Mouse (Mus musculus) stomach, embryonic 14.5 days (tissue): ENCODE measurements around the gene Dcaf17. TPM values are rescaled to one million over a fixed set of nuclear protein-coding genes. Genes with fewer than 3 reads are reported as not detected.

Source experiments
- ATAC-seq: fragments of 200-750 bp; cut with Nextera tagmentation; 2 replicates; pipeline ENCODE4 v1.8.0; 2017; ENCODE audit warnings: low read depth, moderate TSS enrichment; ENCODE audit not compliant: insufficient number of reproducible peaks, insufficient read depth, low FRiP score
- H3K27ac ChIP-seq: fragments of 300-500 bp; sonication (generic); 2 replicates; pipeline ENCODE4 v1.5.1; 2014; ENCODE audit warnings: mild to moderate bottlenecking, low read length, moderate library complexity, mixed read lengths
- H3K27me3 ChIP-seq: fragments of 300-500 bp; sonication (generic); 2 replicates; pipeline ENCODE4 v1.6.1; 2014; ENCODE audit warnings: low read length, control low read depth, mixed read lengths; ENCODE audit not compliant: control insufficient read depth, insufficient read depth
- H3K36me3 ChIP-seq: fragments of 300-500 bp; sonication (generic); 2 replicates; pipeline ENCODE4 v1.6.1; 2014; ENCODE audit warnings: mild to moderate bottlenecking, control low read depth, low read length, moderate library complexity, mixed read lengths; ENCODE audit not compliant: control insufficient read depth, insufficient read depth
- H3K4me1 ChIP-seq: fragments of 300-500 bp; sonication (generic); 2 replicates; pipeline ENCODE4 v1.6.1; 2014; ENCODE audit warnings: low read length, control low read depth, mixed read lengths; ENCODE audit not compliant: control insufficient read depth, insufficient read depth
- H3K4me2 ChIP-seq: fragments of 300-500 bp; sonication (generic); replicated peaks from 2 replicates; pipeline ENCODE4 v1.6.1; 2014; ENCODE audit warnings: low read depth, low read length, control low read depth
- H3K4me3 ChIP-seq: fragments of 300-500 bp; sonication (generic); 2 replicates; pipeline ENCODE4 v1.5.1; 2014; ENCODE audit warnings: low read depth, low read length, control low read depth
- H3K9ac ChIP-seq: fragments of 300-500 bp; sonication (generic); replicated peaks from 2 replicates; pipeline ENCODE4 v1.6.1; 2014; ENCODE audit warnings: low read depth, mild to moderate bottlenecking, control low read depth, low read length, moderate library complexity, mixed read lengths
- H3K9me3 ChIP-seq: fragments of 300-500 bp; sonication (generic); 2 replicates; pipeline ENCODE4 v1.6.1; 2016; ENCODE audit warnings: low read depth, low read length, control low read depth; ENCODE audit not compliant: control insufficient read depth
- WGBS: fragments of 180-500 bp; shearing (Covaris S2); extraction: QIAGEN DNeasy Blood & Tissue Kit; methylation state at CpG from one replicate; pipeline ENCODE4 v1.1.7; 2014; 5-methylcytosine and 5-hydroxymethylcytosine counted together
- polyA plus RNA-seq: library from polyadenylated mRNA; unstranded; fragments of >200 nt; fragmentation: Nextera tagmentation; extraction: Ambion mirVana; gene quantifications from 2 replicates; pipeline ENCODE4 v1.2.1, GENCODE M21; 2014

The Dcaf17 gene
- polyA plus RNA-seq, 1 experiment from 2014 or later: 40.8 TPM

DNA sequence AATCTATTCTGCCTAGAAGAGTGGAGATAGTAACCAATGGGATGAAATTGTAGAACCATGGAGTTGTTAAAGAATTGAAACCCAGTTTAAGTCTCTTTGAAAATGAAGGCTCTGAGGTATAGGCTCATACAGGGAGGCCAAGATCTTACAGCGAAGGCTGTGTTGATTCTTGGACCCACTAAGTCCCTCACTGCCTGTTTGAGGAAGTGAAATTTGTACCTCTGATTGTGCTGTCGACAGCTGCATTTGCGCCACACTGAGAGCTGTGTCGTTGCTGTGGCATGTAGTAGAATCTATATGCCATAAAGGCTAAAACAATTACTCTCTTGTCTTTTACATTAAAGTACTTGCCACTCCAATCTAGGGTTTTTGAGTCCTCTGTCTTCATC, 48.2 kb downstream of the Dcaf17 start:
- Histone ChIP-seq H3K4me3 (no peak overlapping the region), H3K4me2 (no peak overlapping the region), H3K9me3 (no peaks in the 10 kb centered on the region), H3K4me1 (no peaks in the 10 kb centered on the region), H3K27me3 (no peaks in the 10 kb centered on the region), H3K27ac (no peak overlapping the region), H3K9ac (no peak overlapping the region), H3K36me3 (no peaks in the 10 kb centered on the region)
- ATAC-seq: no peak
- 86% methylated on average over 4 of the region's 4 CpGs for WGBS

DNA sequence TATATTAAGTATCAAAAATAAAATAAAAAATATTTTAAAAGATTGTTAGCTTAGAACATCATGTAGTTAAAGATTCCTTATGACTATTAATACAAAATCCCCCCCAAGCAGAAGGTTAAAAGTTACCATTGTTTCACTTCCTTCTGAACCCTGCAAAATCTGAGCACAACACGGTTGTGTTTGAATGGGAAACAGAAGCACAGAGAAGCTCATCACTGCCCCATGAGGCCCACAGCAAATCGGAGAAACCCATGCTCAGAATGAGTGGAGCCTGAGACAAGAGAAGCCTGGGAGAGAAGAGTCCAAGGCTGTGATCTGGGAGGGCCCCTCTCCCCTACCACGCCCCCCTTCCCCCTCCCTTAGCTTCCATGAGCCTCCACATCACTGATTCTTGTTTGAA, 49.6 kb downstream of the Dcaf17 start:
- no peak overlapping the region for H3K4me3 ChIP-seq
- H3K27me3 ChIP-seq: no peaks in the 10 kb centered on the region
- no peak overlapping the region for H3K4me2 ChIP-seq
- H3K9ac ChIP-seq: no peak overlapping the region
- H3K4me1 ChIP-seq: no peaks in the 10 kb centered on the region
- no peak overlapping the region for H3K27ac ChIP-seq
- H3K36me3 ChIP-seq: no peaks in the 10 kb centered on the region
- ATAC-seq: no peak
- H3K9me3 ChIP-seq: no peaks in the 10 kb centered on the region
- WGBS: 73% methylated on average over 3 of the region's 3 CpGs

DNA sequence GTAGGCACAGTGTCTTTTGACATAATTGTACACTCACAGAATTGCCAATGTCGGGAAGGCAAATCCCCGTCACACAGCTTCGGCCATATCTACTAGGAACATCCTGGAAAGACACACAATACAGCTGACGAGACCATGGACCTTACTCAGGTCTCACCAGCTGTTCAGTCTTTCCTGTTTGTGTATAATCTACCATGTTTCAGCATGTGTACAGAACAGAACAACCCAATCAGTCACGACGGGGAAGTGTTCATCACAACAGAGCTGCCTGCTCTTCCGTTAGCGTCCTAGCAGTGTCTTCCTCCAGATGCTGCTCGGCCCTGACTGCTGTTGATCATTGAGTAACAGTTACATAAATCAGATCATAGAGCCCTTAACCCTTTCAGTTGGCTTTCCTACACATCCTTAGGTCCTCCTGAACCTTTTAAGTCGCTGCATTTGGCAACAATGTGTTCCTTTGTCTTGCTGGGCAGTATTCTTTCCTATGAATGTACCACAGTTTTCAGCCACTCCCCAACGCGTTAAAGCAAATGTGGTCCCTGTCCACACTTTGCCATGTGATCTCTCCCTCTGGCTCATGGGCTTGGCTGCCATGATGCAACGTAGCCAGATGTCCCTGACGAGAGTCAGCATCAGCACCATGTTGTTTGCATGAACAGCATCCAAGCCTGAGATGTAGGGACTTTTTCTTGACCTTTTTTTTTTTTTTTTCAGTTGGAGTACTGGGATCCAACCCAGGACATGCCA, 50.5 kb downstream of the Dcaf17 start:
- ATAC-seq: no peak
- 65% methylated on average over 14 of the region's 14 CpGs for WGBS
- Histone ChIP-seq H3K27ac (no peak overlapping the region), H3K4me1 (no peaks in the 10 kb centered on the region), H3K9ac (no peak overlapping the region), H3K4me3 (no peak overlapping the region), H3K4me2 (no peak overlapping the region), H3K9me3 (no peaks in the 10 kb centered on the region), H3K27me3 (no peaks in the 10 kb centered on the region), H3K36me3 (no peaks in the 10 kb centered on the region)

DNA sequence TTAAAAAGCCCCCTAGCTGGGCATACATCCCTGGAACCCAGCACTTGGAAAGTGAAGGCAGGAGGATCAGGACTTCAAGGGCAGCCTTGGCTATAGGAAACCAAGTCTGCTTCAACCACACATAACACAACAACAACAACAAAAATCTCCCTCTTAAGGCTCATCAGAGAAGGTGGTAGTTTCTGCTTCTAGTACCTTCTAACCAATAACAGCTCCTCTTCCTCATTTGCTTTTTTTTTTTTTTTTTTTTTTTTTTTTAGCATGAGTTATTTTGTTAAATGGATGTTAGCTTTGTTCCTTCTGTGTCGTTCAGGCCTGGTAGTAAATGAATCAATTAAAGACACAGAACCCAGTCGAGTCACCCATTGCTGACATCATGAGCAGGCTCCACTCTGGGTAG, 52.1 kb downstream of the Dcaf17 start:
- Histone ChIP-seq H3K9ac (no peak overlapping the region), H3K27me3 (no peaks in the 10 kb centered on the region), H3K4me3 (no peak overlapping the region), H3K9me3 (no peaks in the 10 kb centered on the region), H3K4me1 (no peaks in the 10 kb centered on the region), H3K4me2 (no peak overlapping the region), H3K36me3 (no peaks in the 10 kb centered on the region), H3K27ac (no peak overlapping the region)
- ATAC-seq: no peak
- 77% methylated on average over 2 of the region's 2 CpGs for WGBS

DNA sequence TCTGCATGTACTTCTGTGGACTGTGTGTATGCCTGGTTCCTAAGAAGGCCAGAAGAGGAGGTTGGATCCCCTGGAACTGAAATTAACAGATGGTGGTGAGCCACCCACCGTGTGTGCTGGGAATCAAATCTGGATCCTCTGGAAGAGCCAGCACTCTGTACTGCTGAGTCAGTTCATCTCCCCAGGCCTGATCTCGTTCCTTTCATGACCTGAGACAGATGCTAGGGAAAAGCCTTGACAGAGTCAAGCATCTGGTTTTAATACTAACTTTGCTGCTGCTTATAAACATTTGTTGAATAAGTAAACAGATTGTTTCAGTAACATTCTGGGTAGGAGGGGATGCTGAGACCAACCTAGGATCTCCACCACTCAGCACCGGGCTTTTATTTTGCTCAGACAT, 53.4 kb downstream of the Dcaf17 start:
- H3K27ac ChIP-seq: no peak overlapping the region
- whole genome bisulfite sequencing: 68% methylated on average over 3 of the region's 3 CpGs
- H3K4me3 ChIP-seq: no peak overlapping the region

DNA sequence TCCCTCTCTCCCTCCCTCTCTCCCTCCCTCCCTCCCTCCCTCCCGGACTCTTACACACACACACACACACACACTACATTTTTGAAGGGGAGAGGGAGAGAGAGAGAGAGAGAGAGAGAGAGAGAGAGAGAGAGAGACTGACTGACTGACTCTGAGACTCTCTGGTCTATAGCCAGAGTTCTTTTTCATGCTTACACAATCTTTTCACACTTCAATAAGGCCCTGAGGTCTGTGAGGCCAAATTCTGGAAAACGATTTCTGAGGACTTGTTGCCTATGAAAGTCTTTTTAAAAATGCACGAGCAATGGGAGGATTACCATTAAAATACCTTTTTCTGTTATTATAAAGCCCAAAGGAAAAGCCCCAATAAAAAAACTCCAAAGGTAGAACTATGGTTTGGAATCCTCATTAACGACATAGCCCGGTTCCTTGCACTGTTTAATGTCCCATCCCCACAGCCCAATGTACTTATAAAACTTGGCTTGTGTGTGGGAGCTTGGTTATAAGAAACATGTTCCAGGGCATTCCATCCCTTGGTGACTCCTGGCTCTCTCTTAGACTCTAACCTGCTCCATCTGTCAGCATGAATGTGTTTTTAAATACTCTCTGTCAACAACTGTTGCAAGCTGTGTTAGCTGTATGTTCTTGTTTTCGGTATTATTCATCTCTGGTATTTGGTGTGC, 58.5 kb downstream of the Dcaf17 start:
- Histone ChIP-seq H3K27me3 (no peaks in the 10 kb centered on the region), H3K9ac (no peak overlapping the region), H3K4me2 (no peak overlapping the region), H3K36me3 (no peaks in the 10 kb centered on the region), H3K4me3 (no peak overlapping the region), H3K4me1 (no peaks in the 10 kb centered on the region), H3K27ac (no peak overlapping the region), H3K9me3 (no peaks in the 10 kb centered on the region)
- 70% methylated on average over 6 of the region's 6 CpGs for WGBS
- no peak for ATAC-seq

More for the DNA sequence above, 53.4 kb downstream of the Dcaf17 start:
- H3K36me3 ChIP-seq: no peaks in the 10 kb centered on the region
- no peaks in the 10 kb centered on the region for H3K27me3 ChIP-seq
- no peak overlapping the region for H3K4me2 ChIP-seq
- ATAC-seq: no peak
- no peak overlapping the region for H3K9ac ChIP-seq
- no peaks in the 10 kb centered on the region for H3K9me3 ChIP-seq
- H3K4me1 ChIP-seq: no peaks in the 10 kb centered on the region

DNA sequence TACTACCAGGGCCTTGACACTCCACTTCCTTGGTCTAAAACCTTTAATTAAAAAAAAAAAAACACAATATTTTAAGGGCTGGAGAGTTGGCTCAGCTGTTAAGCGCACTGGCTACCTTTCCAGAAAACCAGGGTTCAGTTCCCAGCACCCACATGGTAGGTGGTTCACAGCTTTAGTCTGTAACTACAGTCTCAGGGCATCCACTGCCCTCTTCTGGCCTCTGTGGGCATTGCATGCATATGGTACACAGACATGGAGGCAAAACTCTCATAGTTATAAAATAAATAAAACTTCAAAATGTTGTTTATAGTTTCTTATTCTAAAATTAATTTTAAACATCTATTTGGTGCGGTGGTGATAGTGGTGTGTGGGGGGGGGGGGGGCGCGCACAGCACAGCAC, 61.0 kb downstream of the Dcaf17 start:
- no peaks in the 10 kb centered on the region for H3K9me3 ChIP-seq

DNA sequence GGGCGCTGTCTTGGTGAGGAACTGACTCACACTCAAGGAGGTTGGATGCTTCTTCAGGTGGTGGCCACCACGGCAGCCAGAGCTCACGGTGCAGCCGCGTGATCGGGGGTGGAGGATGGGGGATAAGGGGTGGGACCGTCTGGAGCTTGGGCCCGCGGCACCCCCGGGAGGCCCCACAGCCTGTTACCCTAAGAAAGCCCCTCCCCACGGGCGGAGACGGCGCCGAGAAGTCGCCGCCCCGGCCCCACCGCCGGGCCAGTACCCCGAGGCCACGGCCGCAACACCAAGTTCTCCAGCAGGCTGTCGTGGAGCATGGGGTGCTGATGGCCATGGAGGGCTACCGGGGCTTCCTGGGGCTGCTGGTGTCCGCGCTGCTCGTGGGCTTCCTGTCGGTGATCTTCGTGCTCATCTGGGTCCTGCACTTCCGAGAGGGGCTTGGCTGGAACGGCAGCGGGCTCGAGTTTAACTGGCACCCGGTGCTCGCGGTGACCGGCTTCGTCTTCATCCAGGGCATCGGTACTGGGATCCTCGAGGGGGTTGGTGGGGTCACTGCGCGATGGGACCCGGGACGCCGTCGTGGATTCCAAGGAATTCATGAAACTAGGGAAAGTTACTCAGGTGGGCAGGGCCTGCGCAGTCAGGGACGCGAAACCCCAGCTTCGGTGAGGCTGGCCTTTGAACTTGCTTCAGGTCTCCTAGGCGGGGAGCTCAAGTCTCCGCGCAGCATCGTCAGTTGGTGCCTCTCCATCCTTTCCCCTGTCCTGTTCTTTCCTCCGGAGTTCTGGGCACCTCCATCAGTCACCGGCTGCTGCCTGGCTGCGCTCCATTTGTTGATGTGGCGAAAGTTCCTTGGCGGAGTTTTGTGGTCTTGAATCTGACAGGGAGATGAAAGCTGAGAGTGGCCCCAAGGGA, 62.9 kb downstream of the Dcaf17 start, which contains the start of gene Cybrd1:
Gene Cybrd1, plus strand, starts transcription at position 127 of the 912 bp plus-strand sequence.
- Histone ChIP-seq H3K27me3 (no peaks in the 10 kb centered on the region), H3K9ac (peak within 1 kb of the TSS; percentile 34), H3K9me3 (no peaks in the 10 kb centered on the region), H3K4me2 (peak within 1 kb of the TSS; percentile 62), H3K27ac (no peak within 1 kb of the TSS), H3K36me3 (no peaks in the 10 kb centered on the region), H3K4me1 (peaks cover 5% of the 10 kb centered on the region; the same call in 1 of the 2 replicates), H3K4me3 (peak within 1 kb of the TSS; percentile 60)
- ATAC-seq: peak; percentile 74
- 2% methylated on average over 60 of the region's 60 CpGs for WGBS

More for the DNA sequence above, 61.0 kb downstream of the Dcaf17 start:
- Histone ChIP-seq H3K4me1 (0 out of 2 replicates have a peak, but pooled peaks cover 5% of the 10 kb centered on the region), H3K9ac (no peak overlapping the region), H3K4me3 (no peak overlapping the region), H3K4me2 (no peak overlapping the region), H3K27ac (no peak overlapping the region), H3K36me3 (no peaks in the 10 kb centered on the region), H3K27me3 (no peaks in the 10 kb centered on the region)
- no peak for ATAC-seq
- 90% methylated on average over 4 of the region's 4 CpGs for WGBS
